Mouse (Mus musculus) heart, adult 2 months (tissue): Measurements from ENCODE around the gene B4galt5. TPM values are rescaled to one million over a fixed set of nuclear protein-coding genes. Genes with fewer than 3 reads are reported as not detected.
A peak's percentile ranks its signal among the peaks of the same experiment; 100 is the strongest.

ENCODE experiments used
- DNase-seq, 2 experiments: peaks; one replicate each; pipeline ENCODE4 v3.0.0; 2021
- H3K27ac ChIP-seq: fragments of 200-600 bp; 2 replicates; pipeline ENCODE4 v1.8.1; 2022
- H3K27me3 ChIP-seq: fragments of 200-500 bp; 2 replicates; pipeline ENCODE4 v1.6.1; 2012; ENCODE audit warnings: mild to moderate bottlenecking, low read length, inconsistent platforms, mixed read lengths; ENCODE audit not compliant: control insufficient read depth, insufficient read depth
- H3K36me3 ChIP-seq: fragments of 200-500 bp; 2 replicates; pipeline ENCODE4 v1.6.1; 2012; ENCODE audit warnings: low read length, inconsistent platforms; ENCODE audit not compliant: control insufficient read depth, insufficient read depth
- H3K4me1 ChIP-seq: fragments of 200-500 bp; 2 replicates; pipeline ENCODE4 v1.6.1; 2011; ENCODE audit warnings: low read length; ENCODE audit not compliant: control insufficient read depth, insufficient read depth
- H3K4me3 ChIP-seq: fragments of 200-600 bp; 2 replicates; pipeline ENCODE4 v1.8.1; 2022
- H3K79me2 ChIP-seq: fragments of 200-500 bp; replicated peaks from 2 replicates; pipeline ENCODE4 v1.6.1; 2012; ENCODE audit warnings: mild to moderate bottlenecking, inconsistent platforms, low read length, moderate library complexity, mixed read lengths; ENCODE audit not compliant: control insufficient read depth, insufficient read depth
- H3K9ac ChIP-seq: fragments of 200-500 bp; 2 replicates; pipeline ENCODE4 v1.6.1; 2012; ENCODE audit warnings: low read depth, mild to moderate bottlenecking, control low read depth, inconsistent platforms, low read length, mixed read lengths
- CTCF ChIP-seq: fragments of 200-600 bp; IDR thresholded peaks from 2 replicates; pipeline ENCODE4 v1.8.1; 2022; ENCODE audit warnings: antibody characterized with exemption, mild to moderate bottlenecking, moderate library complexity
- EP300 ChIP-seq: fragments of 200-500 bp; IDR thresholded peaks from 2 replicates; pipeline ENCODE4 v1.6.1; 2011; ENCODE audit warnings: low read depth, low read length, control low read depth; ENCODE audit not compliant: insufficient read depth
- POLR2A ChIP-seq: fragments of 200-500 bp; IDR thresholded peaks from 2 replicates; pipeline ENCODE4 v1.6.1; 2011; ENCODE audit warnings: mild to moderate bottlenecking, low read depth, low read length, control low read depth; ENCODE audit not compliant: insufficient read depth
- WGBS: fragments of 180-500 bp; shearing (Covaris S2); methylation state at CpG from one replicate; pipeline ENCODE4 v1.1.7; 2018; 5-methylcytosine and 5-hydroxymethylcytosine counted together
- intact Hi-C: fragments of 180-260 bp; cut with DNase I; formaldehyde crosslinking; loops from one replicate; pipeline ENCODE4 v1.15.1; 2025
- polyA plus RNA-seq: library from polyadenylated mRNA; depleted of rRNA; stranded (reverse); fragments of >200 nt; gene quantifications from 2 replicates; pipeline ENCODE4 v1.2.3, GENCODE M21; 2012
- total RNA-seq, 2 experiments: library from RNA; stranded (reverse); gene quantifications; 2 replicates each; pipeline ENCODE4 v1.2.3; 2021

The B4galt5 gene
- total and polyA plus RNA-seq, 3 experiments = 9.4 to 17.0 (median 14.1) TPM

DNA sequence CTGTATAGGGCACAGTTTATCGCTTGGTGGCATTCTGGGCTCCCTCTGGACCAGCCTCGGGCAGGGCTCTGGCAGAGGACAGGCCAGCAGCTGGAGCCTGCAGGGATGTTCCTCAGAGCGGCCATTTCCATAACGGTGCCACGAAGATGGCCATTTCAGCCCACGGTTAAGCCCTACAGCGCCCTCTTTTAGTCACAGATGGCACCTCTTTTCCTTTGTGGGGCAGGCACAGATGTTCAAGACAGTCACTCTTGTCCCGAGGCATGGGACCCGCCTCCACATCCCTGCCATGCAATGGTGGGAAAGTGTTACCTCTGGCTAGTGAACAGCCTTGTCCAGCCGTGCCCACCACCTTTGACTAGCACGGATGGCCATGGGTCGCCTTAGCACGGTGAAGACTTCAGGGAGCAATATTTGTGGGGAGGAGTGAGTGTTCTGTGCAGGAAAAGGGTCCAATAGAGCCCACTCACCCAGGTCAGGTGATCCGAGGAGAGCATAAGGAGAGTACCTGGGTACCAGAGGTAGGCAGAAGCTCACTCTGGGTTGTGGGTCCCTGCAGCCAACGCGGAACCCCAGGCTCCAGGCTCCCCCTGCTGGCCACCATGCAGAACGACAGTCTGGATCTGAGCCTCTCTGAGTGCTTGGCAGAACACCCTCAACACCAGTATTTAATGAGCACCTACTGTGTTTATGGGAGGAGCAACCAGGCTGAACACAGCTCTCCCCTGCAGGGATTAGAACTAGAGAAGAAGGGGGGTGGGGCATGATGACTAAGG is 70.0 kb downstream of the B4galt5 start:
- H3K9ac ChIP-seq = no peak overlapping the region
- H3K27ac ChIP-seq = no peak overlapping the region
- no peak overlapping the region for H3K4me3 ChIP-seq
- H3K4me1 ChIP-seq = no peaks in the 10 kb centered on the region; the same call in 1 of the 2 replicates
- no peaks in the 10 kb centered on the region; the same call in 1 of the 2 replicates for H3K27me3 ChIP-seq
- 51% methylated on average over 17 of the region's 17 CpGs for WGBS
- TF ChIP-seq EP300 (peak; percentile 59; the same call in 1 of the 2 replicates), POLR2A (no peak), CTCF (peak; percentile 85)
- intact Hi-C loops = loop anchor here (1.0 to 2.0 kb wide), 2 partner anchors 57 to 206 kb away; no protein-coding TSS in a partner anchor
- H3K79me2 ChIP-seq = no peaks in the 10 kb centered on the region
- no peaks in the 10 kb centered on the region for H3K36me3 ChIP-seq
- peak; percentile 71 to 80 for DNase-seq

DNA sequence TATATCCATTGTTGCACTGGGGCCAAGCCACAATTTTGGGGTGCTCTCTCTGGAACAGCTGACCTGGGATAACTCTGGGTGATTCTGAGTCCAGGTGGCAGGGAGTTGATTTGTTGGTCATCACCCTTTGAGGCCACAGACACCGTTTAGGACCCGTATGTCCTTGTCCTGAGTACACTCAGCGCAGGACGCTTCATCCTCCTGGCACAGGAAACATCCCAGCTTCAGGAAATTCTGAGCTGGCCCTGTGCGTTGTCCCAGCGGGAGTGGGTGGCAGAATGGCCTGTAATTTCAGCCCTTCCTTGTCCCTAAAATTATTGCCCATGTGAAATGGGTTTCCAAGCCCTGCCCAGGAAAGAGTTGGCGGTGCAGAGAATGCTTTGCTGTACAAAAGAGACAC is 71.0 kb downstream of the B4galt5 start:
- Histone ChIP-seq H3K27me3 (no peaks in the 10 kb centered on the region; the same call in 1 of the 2 replicates), H3K9ac (no peak overlapping the region), H3K27ac (no peak overlapping the region), H3K4me3 (no peak overlapping the region), H3K36me3 (no peaks in the 10 kb centered on the region), H3K79me2 (no peaks in the 10 kb centered on the region), H3K4me1 (no peaks in the 10 kb centered on the region; the same call in 1 of the 2 replicates)
- no peak for DNase-seq
- intact Hi-C loops = loop anchor here (2.0 kb wide), 1 partner anchor 205 kb away; no protein-coding TSS in a partner anchor
- TF ChIP-seq EP300 (no peak), CTCF (no peak), POLR2A (no peak)
- WGBS = 62% methylated on average over 7 of the region's 7 CpGs

DNA sequence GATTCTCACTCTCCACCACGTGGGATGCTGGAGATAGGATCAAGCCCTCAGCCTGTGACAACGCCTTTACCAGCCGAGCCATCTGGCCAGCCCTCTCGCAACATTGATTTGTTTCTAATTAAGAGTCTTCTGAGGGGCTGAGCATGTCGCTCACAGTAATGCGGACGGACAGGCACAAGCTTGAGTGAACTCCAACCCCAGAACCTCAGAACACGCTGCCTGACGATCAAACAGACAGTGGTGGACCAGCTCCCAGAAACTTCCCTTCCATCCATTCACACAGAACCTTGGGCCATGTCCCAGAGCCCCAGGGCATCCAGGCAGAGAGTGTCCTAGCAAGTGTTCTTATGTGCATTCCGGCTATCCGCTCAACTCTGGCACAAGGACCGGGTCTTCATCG is 72.0 kb downstream of the B4galt5 start:
- no peaks in the 10 kb centered on the region for H3K36me3 ChIP-seq
- DNase-seq = peak; percentile 1 to 12
- TF ChIP-seq CTCF = no peak
- TF ChIP-seq EP300 = no peak
- no peak for TF ChIP-seq POLR2A
- WGBS = 85% methylated on average over 13 of the region's 13 CpGs
- no peaks in the 10 kb centered on the region; the same call in 1 of the 2 replicates for H3K4me1 ChIP-seq
- intact Hi-C loops = no loop called here
- no peak overlapping the region for H3K9ac ChIP-seq
- no peaks in the 10 kb centered on the region; the same call in 1 of the 2 replicates for H3K27me3 ChIP-seq
- no peak overlapping the region for H3K27ac ChIP-seq
- H3K4me3 ChIP-seq = no peak overlapping the region
- no peaks in the 10 kb centered on the region for H3K79me2 ChIP-seq

DNA sequence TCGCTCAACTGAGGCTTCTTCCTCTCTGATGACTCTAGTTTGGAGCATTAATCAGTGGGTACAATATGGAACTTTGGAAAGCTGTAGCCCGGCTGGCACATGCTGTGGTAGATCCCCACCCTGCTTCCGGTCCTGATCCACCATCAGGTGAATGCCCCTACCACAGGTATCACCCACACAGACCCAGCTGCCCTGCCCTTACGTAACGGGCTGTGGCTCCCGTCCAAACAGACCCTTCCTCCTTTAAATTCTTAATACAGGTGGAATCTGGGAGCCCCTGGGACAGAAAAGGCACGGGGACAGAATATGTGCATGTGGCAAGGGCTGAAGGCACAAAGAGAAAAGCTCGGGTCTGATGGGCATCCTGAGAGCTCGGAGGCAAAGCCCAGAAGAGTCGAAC is 73.1 kb downstream of the B4galt5 start:
- H3K27me3 ChIP-seq = no peaks in the 10 kb centered on the region; the same call in 1 of the 2 replicates
- 84% methylated on average over 10 of the region's 10 CpGs for WGBS
- TF ChIP-seq EP300 = no peak
- no peak for TF ChIP-seq CTCF
- no peak for TF ChIP-seq POLR2A
- no peak overlapping the region for H3K27ac ChIP-seq
- peak; percentile 1 to 13 for DNase-seq
- H3K4me1 ChIP-seq = no peaks in the 10 kb centered on the region; the same call in 1 of the 2 replicates
- intact Hi-C loops = no loop called here
- no peak overlapping the region for H3K4me3 ChIP-seq
- H3K9ac ChIP-seq = no peak overlapping the region
- no peaks in the 10 kb centered on the region for H3K79me2 ChIP-seq
- H3K36me3 ChIP-seq = no peaks in the 10 kb centered on the region

DNA sequence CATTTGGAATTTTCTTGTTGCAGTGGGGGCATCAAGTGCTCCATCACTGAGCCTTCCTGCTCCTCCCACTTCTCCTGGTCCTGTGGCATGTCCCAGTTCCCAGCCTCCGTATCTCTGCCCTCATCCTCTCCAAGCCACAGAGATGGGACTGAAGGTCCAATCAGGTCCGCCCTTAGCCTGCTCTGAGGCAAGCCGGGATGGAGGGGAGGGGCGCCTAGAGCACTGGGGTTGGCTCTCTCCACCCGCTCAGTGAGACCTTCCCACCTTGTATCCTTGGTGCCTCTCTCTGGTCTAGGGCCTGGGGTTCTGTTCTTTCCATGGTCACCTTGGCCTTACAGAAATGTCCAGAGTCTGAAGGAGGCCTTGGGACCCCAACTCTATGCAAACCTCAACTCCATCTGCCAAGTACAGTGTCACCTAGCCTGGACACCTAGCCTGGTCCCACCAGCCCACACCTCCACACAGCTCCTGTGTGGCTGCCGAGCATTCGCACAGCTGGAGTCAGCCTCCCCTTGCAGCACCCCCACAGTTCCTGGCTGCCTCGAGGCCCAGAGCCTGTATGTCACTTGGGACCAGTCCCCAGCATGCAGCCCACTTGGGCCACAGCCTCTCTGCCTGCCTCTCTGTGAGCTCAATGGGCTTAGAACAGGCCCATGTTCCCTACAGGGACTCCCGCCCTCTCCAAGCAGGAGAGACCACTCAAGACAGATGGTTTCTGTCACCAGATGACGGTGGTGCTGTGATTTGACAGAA is 74.1 kb downstream of the B4galt5 start:
- Histone ChIP-seq H3K27ac (no peak overlapping the region), H3K36me3 (no peaks in the 10 kb centered on the region), H3K4me3 (no peak overlapping the region), H3K9ac (no peak overlapping the region), H3K4me1 (no peaks in the 10 kb centered on the region; the same call in 1 of the 2 replicates), H3K27me3 (no peaks in the 10 kb centered on the region; the same call in 1 of the 2 replicates), H3K79me2 (no peaks in the 10 kb centered on the region)
- TF ChIP-seq POLR2A (no peak), CTCF (no peak), EP300 (no peak)
- intact Hi-C loops = no loop called here
- 78% methylated on average over 10 of the region's 10 CpGs for WGBS
- peak; percentile 2 to 14 for DNase-seq
